Mouse (Mus musculus) lung, adult 2 months (tissue): ENCODE results near the gene Itprip.

Experiments used
- CTCF ChIP-seq: fragments of 200-500 bp; IDR thresholded peaks from 2 replicates; pipeline ENCODE4 v1.5.1; 2011; ENCODE audit warnings: mild to moderate bottlenecking, low read length, control low read depth; ENCODE audit not compliant: insufficient read depth
- POLR2A ChIP-seq: fragments of 200-500 bp; IDR thresholded peaks from 2 replicates; pipeline ENCODE4 v1.6.1; 2011; ENCODE audit warnings: low read depth, mild to moderate bottlenecking, control low read depth, low read length, borderline replicate concordance; ENCODE audit errors: extremely low read depth

DNA sequence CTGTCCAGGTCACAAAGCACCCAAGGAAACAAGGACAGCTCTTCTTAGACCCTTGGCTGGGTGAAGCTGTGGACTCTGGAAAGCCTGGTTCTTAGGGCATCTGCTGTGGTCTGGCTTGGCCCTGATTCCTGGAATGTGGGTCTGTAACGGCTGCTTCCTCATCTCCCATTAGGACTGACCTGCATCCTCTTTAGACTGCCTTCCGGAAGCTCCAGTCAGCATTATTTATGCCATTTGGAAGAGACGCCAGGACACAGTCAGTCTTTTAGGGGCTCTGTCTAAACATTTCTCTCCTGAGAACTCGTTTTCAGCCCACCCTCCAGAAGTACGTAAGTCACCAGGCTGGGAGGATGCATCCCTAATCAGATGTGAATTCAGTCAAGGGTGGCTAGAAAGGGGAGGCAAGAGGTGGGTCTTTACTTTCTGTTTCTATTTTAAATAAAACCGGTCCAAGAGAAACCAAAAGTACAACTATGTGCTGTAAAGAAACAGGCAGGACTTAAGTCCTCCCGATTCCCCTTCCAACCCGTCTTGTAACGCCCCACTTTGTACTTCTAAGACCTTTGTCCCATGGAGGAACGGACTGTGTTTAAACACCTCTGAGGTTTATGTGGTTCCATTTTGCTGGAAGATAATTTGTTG is 28.5 kb downstream of the Itprip start:
- TF ChIP-seq POLR2A = no peak
- TF ChIP-seq CTCF = no peak
